Mouse (Mus musculus) liver, postnatal 0 days (tissue): ENCODE results near the gene Lin52. TPM values are rescaled to one million over a fixed set of nuclear protein-coding genes. Genes with fewer than 3 reads are reported as not detected.

Experiments
- ATAC-seq: fragments of 200-750 bp; cut with Nextera tagmentation; 2 replicates; pipeline ENCODE4 v1.8.0; 2017; ENCODE audit warnings: mild to moderate bottlenecking, moderate library complexity
- DNase-seq: peaks from one replicate; pipeline ENCODE4 v3.0.0-alpha.2; 2016
- H3K27ac ChIP-seq: fragments of 300-500 bp; sonication (generic); 2 replicates; pipeline ENCODE4 v1.5.1; 2014; ENCODE audit warnings: antibody characterized with exemption, moderate library complexity, mild to moderate bottlenecking, low read depth
- H3K27me3 ChIP-seq: fragments of 300-500 bp; sonication (generic); 2 replicates; pipeline ENCODE4 v1.6.1; 2014; ENCODE audit warnings: low read length, control low read depth, mixed read lengths; ENCODE audit not compliant: insufficient read depth
- H3K36me3 ChIP-seq: fragments of 300-500 bp; sonication (generic); replicated peaks from 2 replicates; pipeline ENCODE4 v1.6.1; 2014; ENCODE audit warnings: mild to moderate bottlenecking, control low read depth, low read length, moderate library complexity, mixed read lengths; ENCODE audit not compliant: insufficient read depth
- H3K4me1 ChIP-seq: fragments of 300-500 bp; sonication (generic); 2 replicates; pipeline ENCODE4 v1.6.1; 2014; ENCODE audit warnings: antibody characterized with exemption, mild to moderate bottlenecking, control low read depth; ENCODE audit not compliant: insufficient read depth
- H3K4me2 ChIP-seq: fragments of 300-500 bp; sonication (generic); 2 replicates; pipeline ENCODE4 v1.6.1; 2014; ENCODE audit warnings: low read depth, mild to moderate bottlenecking, low read length, moderate library complexity, mixed read lengths
- H3K4me3 ChIP-seq: fragments of 300-500 bp; sonication (generic); 2 replicates; pipeline ENCODE4 v1.5.1; 2014; ENCODE audit warnings: low read depth, low read length
- H3K9ac ChIP-seq: fragments of 300-500 bp; sonication (generic); replicated peaks from 2 replicates; pipeline ENCODE4 v1.6.1; 2014; ENCODE audit warnings: mild to moderate bottlenecking, moderate library complexity
- H3K9me3 ChIP-seq: fragments of 300-500 bp; sonication (generic); 2 replicates; pipeline ENCODE4 v1.6.1; 2016; ENCODE audit warnings: mild to moderate bottlenecking, control low read depth, low read length, mixed read lengths
- CTCF ChIP-seq: sonication (generic); IDR thresholded peaks from 2 replicates; pipeline ENCODE4 v1.5.1; 2016; ENCODE audit warnings: antibody characterized with exemption, low read depth
- EP300 ChIP-seq: IDR thresholded peaks from 2 replicates; pipeline ENCODE4 v1.6.1; 2016; ENCODE audit warnings: antibody characterized with exemption, low read depth, mild to moderate bottlenecking
- WGBS: fragments of 180-500 bp; shearing (Covaris S2); extraction: QIAGEN DNeasy Blood & Tissue Kit; methylation state at CpG from one replicate; pipeline ENCODE4 v1.1.7; 2014; ENCODE audit not compliant: insufficient replicate concordance; 5-methylcytosine and 5-hydroxymethylcytosine counted together
- polyA plus RNA-seq: library from polyadenylated mRNA; unstranded; fragments of >200 nt; fragmentation: Nextera tagmentation; extraction: Ambion mirVana; gene quantifications from 2 replicates; pipeline ENCODE4 v1.2.1, GENCODE M21; 2015

Gene Lin52
- polyA plus RNA-seq, 1 experiment from 2014 or later = 7.8 TPM

GRCm38 (mm10) chr12:84512016-84512415 is 60.8 kb downstream of the Lin52 start:
- TF ChIP-seq CTCF (no peak), EP300 (no peak)
- Histone ChIP-seq H3K4me1 (no peaks in the 10 kb centered on the region), H3K4me3 (no peak overlapping the region), H3K9ac (no peak overlapping the region), H3K4me2 (no peak overlapping the region), H3K27me3 (no peaks in the 10 kb centered on the region), H3K27ac (no peak overlapping the region), H3K9me3 (no peaks in the 10 kb centered on the region), H3K36me3 (no peaks in the 10 kb centered on the region)
- DNase-seq (no peak), ATAC-seq (no peak)
- WGBS = 70% methylated on average over 3 of the region's 3 CpGs

- Histone ChIP-seq H3K9me3 (no peaks in the 10 kb centered on the region), H3K4me1 (no peaks in the 10 kb centered on the region; the same call in 1 of the 2 replicates), H3K4me3 (no peak overlapping the region), H3K9ac (no peak overlapping the region), H3K4me2 (no peak overlapping the region), H3K27me3 (no peaks in the 10 kb centered on the region), H3K27ac (no peak overlapping the region), H3K36me3 (0 out of 2 replicates have a peak, but pooled peaks cover 3% of the 10 kb centered on the region)
- TF ChIP-seq EP300 (no peak), CTCF (no peak)
- ATAC-seq (no peak), DNase-seq (no peak)
- WGBS = 58% methylated on average over 4 of the region's 4 CpGs
Measured at GRCm38 (mm10) chr12:84515486-84515885, 64.3 kb downstream of the Lin52 start.

- 93% methylated on average over 1 of the region's 1 CpGs for WGBS
- DNase-seq = no peak
- Histone ChIP-seq H3K36me3 (peaks cover 3% of the 10 kb centered on the region; the same call in 1 of the 2 replicates), H3K4me2 (no peak overlapping the region), H3K4me1 (no peaks in the 10 kb centered on the region; the same call in 1 of the 2 replicates), H3K27ac (no peak overlapping the region), H3K4me3 (no peak overlapping the region), H3K9ac (no peak overlapping the region), H3K9me3 (no peaks in the 10 kb centered on the region), H3K27me3 (no peaks in the 10 kb centered on the region)
- no peak for ATAC-seq
- TF ChIP-seq CTCF (peak; percentile 44), EP300 (no peak)
Measured at GRCm38 (mm10) chr12:84516642-84517041, 65.4 kb downstream of the Lin52 start.

- H3K4me2 ChIP-seq = no peak overlapping the region
- 0 out of 2 replicates have a peak overlapping the region, but pooled peaks have one; percentile 12 for H3K27ac ChIP-seq
- no peak overlapping the region for H3K9ac ChIP-seq
- H3K36me3 ChIP-seq = peaks cover 3% of the 10 kb centered on the region; the same call in 1 of the 2 replicates
- TF ChIP-seq CTCF (no peak), EP300 (no peak)
- no peak overlapping the region for H3K4me3 ChIP-seq
- no peaks in the 10 kb centered on the region for H3K9me3 ChIP-seq
- no peaks in the 10 kb centered on the region; the same call in 1 of the 2 replicates for H3K4me1 ChIP-seq
- WGBS = 54% methylated on average over 2 of the region's 2 CpGs
- H3K27me3 ChIP-seq = no peaks in the 10 kb centered on the region
- ATAC-seq (peak; percentile 62), DNase-seq (no peak)
Measured at GRCm38 (mm10) chr12:84518018-84518417, 66.8 kb downstream of the Lin52 start.

GRCm38 (mm10) chr12:84523728-84524127 is 72.5 kb downstream of the Lin52 start:
- H3K9me3 ChIP-seq = no peaks in the 10 kb centered on the region
- ATAC-seq (no peak), DNase-seq (no peak)
- no peak overlapping the region for H3K4me2 ChIP-seq
- no peak overlapping the region for H3K27ac ChIP-seq
- 73% methylated on average over 3 of the region's 3 CpGs for WGBS
- H3K4me3 ChIP-seq = no peak overlapping the region
- no peak for TF ChIP-seq EP300
- TF ChIP-seq CTCF = no peak
- H3K27me3 ChIP-seq = no peaks in the 10 kb centered on the region
- no peak overlapping the region for H3K9ac ChIP-seq
- no peaks in the 10 kb centered on the region; the same call in 1 of the 2 replicates for H3K36me3 ChIP-seq
- H3K4me1 ChIP-seq = no peaks in the 10 kb centered on the region

GRCm38 (mm10) chr12:84524147-84525050 is 73.2 kb downstream of the Lin52 start:
- Histone ChIP-seq H3K4me2 (no peak overlapping the region), H3K9ac (no peak overlapping the region), H3K4me3 (no peak overlapping the region), H3K36me3 (no peaks in the 10 kb centered on the region; the same call in 1 of the 2 replicates), H3K4me1 (no peaks in the 10 kb centered on the region), H3K27ac (no peak overlapping the region), H3K27me3 (no peaks in the 10 kb centered on the region), H3K9me3 (no peaks in the 10 kb centered on the region)
- no peak for ATAC-seq
- no peak for TF ChIP-seq EP300
- no peak for TF ChIP-seq CTCF
- DNase-seq = no peak
- WGBS = 71% methylated on average over 11 of the region's 11 CpGs
